Mouse (Mus musculus) heart, embryonic 14.5 days (tissue): ENCODE measurements around the gene Bbs9. TPM values are rescaled to one million over a fixed set of nuclear protein-coding genes. Genes with fewer than 3 reads are reported as not detected.

Experiments used
- ATAC-seq: fragments of 200-750 bp; cut with Nextera tagmentation; 2 replicates; pipeline ENCODE4 v1.8.0; 2017; ENCODE audit warnings: low read depth, moderate TSS enrichment; ENCODE audit not compliant: insufficient number of reproducible peaks, insufficient read depth, low FRiP score
- H3K27ac ChIP-seq, 2 experiments: fragments of 200-500 bp in 1 of 2; fragments of 300-500 bp in 1 of 2; sonication (generic) in 1 of 2; replicated peaks in 1 of 2; 2 replicates each; pipeline ENCODE4 v1.5.1; 2012 to 2014; ENCODE audit warnings: low read depth in 2 of 2, low read length in 2 of 2, control low read depth in 1 of 2, mild to moderate bottlenecking in 1 of 2, mixed read lengths in 1 of 2; ENCODE audit not compliant: control insufficient read depth in 1 of 2, insufficient read depth in 1 of 2
- H3K27me3 ChIP-seq: fragments of 300-500 bp; sonication (generic); 2 replicates; pipeline ENCODE4 v1.6.1; 2014; ENCODE audit warnings: mild to moderate bottlenecking, low read length, control low read depth; ENCODE audit not compliant: control insufficient read depth, insufficient read depth
- H3K36me3 ChIP-seq: fragments of 300-500 bp; sonication (generic); 2 replicates; pipeline ENCODE4 v1.6.1; 2014; ENCODE audit warnings: mild to moderate bottlenecking, control low read depth, low read length, mixed read lengths; ENCODE audit not compliant: control insufficient read depth, insufficient read depth
- H3K4me1 ChIP-seq, 2 experiments: fragments of 200-500 bp in 1 of 2; fragments of 300-500 bp in 1 of 2; sonication (generic) in 1 of 2; 2 replicates each; pipeline ENCODE4 v1.6.1; 2012 to 2014; ENCODE audit warnings: low read length in 2 of 2, control low read depth in 1 of 2, mixed read lengths in 1 of 2; ENCODE audit not compliant: control insufficient read depth in 2 of 2, insufficient read depth in 2 of 2
- H3K4me2 ChIP-seq: fragments of 300-500 bp; sonication (generic); 2 replicates; pipeline ENCODE4 v1.6.1; 2014; ENCODE audit warnings: mild to moderate bottlenecking, low read length
- H3K4me3 ChIP-seq, 2 experiments: fragments of 200-500 bp in 1 of 2; fragments of 300-500 bp in 1 of 2; sonication (generic) in 1 of 2; 2 replicates each; pipeline ENCODE4 v1.5.1; 2012 to 2014; ENCODE audit warnings: low read length in 2 of 2, mild to moderate bottlenecking in 2 of 2, control low read depth in 1 of 2, low read depth in 1 of 2, moderate library complexity in 1 of 2; ENCODE audit not compliant: control insufficient read depth in 1 of 2, insufficient read depth in 1 of 2
- H3K9ac ChIP-seq: fragments of 300-500 bp; sonication (generic); 2 replicates; pipeline ENCODE4 v1.6.1; 2014; ENCODE audit warnings: mild to moderate bottlenecking, low read length
- H3K9me3 ChIP-seq: fragments of 300-500 bp; sonication (generic); 2 replicates; pipeline ENCODE4 v1.6.1; 2016; ENCODE audit warnings: low read length, control low read depth; ENCODE audit not compliant: control insufficient read depth
- WGBS: fragments of 180-500 bp; shearing (Covaris S2); extraction: QIAGEN DNeasy Blood & Tissue Kit; methylation state at CpG from one replicate; pipeline ENCODE4 v1.1.7; 2014; 5-methylcytosine and 5-hydroxymethylcytosine counted together
- polyA plus RNA-seq: library from polyadenylated mRNA; unstranded; fragments of >200 nt; fragmentation: Nextera tagmentation; extraction: Ambion mirVana; gene quantifications from 2 replicates; pipeline ENCODE4 v1.2.1, GENCODE M21; 2014

Bbs9 gene
- polyA plus RNA-seq, 1 experiment from 2014 or later: 11.6 TPM

DNA sequence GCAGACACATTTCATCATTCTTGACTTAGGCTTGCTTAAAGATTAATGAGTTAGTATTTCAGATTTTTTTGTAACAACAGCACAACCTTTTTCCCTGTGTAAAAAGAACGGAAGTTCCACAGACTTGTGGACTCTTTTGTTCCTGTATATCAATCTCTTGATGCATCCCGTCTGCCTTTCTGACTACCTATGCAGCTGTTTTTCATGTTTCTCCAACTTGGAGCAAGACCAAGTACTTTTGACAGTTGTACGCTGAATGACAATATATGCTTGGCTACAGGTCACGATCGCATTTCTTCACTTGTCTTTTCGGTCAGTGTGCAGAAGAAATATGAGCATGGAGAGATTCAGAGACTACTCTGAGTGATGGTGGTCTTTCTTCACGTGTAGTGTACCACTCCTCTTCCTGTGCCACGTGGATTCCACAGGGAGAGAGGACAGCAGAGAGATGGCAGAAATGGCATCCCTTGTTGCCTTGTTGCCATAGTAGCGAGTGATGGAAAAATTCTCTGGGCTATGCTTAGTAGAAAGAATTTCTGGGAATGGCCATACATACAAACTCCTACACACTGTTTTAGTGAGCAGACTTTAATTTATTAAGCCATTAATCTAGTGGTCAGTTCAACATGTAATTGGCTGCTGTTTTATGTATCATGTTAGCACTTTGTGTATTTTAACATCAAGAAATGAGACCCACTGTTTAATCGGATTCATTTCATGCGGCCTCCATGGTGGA lies 88.3 kb downstream of the Bbs9 start:
- WGBS: 83% methylated on average over 11 of the region's 11 CpGs
- Histone ChIP-seq H3K4me1 (no peaks in the 10 kb centered on the region), H3K36me3 (no peaks in the 10 kb centered on the region), H3K4me3 (no peak overlapping the region), H3K4me2 (no peak overlapping the region), H3K9ac (no peak overlapping the region), H3K9me3 (no peaks in the 10 kb centered on the region), H3K27me3 (no peaks in the 10 kb centered on the region), H3K27ac (no peak overlapping the region)
- no peak for ATAC-seq

DNA sequence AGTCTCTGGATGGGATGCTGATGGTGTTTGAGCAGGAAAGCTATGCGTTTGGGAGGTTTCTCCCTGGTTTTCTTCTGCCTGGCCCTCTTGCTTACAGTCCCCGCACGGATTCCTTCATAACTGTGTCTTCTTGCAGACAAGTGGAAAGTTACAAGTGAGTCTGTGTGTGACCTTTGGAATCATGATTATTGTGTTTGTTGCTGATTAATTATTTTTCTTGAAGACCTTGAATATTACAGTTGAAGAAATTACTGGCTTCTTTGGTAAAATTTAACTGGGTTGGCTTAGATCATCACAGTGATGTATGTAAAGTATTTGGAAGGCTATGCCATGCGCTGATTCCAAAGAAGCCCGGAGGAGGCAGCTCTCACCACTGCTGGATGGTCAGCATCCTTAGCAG lies 92.2 kb downstream of the Bbs9 start:
- no peak overlapping the region for H3K4me3 ChIP-seq
- no peak overlapping the region for H3K4me2 ChIP-seq
- H3K36me3 ChIP-seq: no peaks in the 10 kb centered on the region
- no peaks in the 10 kb centered on the region for H3K9me3 ChIP-seq
- H3K4me1 ChIP-seq: no peaks in the 10 kb centered on the region
- ATAC-seq: no peak
- WGBS: 88% methylated on average over 5 of the region's 5 CpGs
- H3K27ac ChIP-seq: no peak overlapping the region
- no peak overlapping the region for H3K9ac ChIP-seq
- H3K27me3 ChIP-seq: no peaks in the 10 kb centered on the region

DNA sequence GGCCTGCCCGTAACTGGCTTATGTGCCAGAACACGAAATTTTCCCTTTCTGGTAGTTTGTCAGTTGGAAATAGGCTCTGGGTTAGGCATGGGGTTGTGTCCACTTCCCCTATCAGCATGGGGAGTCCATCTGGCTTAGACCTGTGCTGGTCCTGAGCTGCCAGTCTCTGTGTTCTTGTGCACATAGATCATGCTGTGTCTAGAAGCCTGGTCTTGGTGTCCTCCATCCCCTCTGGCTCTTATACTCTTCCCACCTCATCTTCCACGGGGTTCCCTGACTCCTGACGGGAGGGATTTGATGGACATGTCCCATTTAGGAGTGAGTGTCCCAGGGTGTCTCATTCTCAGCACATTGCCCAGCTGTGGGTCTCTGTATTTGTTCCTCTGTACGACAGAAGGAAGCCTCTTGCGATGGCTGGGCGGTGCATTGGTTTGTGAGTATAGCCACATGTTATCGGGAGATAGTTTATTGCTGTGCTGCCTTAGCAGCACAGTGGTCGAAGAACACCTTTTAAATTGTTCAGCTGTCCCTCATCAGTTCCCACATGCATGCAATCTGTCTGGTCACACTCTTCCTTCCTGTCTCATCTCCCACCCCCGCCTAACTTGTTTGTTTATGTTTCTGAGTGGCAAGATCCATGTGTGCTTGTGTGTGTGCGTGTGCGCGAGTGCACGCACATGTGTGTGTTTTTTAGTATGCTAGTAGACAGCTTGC lies 101.1 kb downstream of the Bbs9 start:
- H3K9me3 ChIP-seq: no peaks in the 10 kb centered on the region
- no peak for ATAC-seq
- H3K4me1 ChIP-seq: no peaks in the 10 kb centered on the region
- H3K36me3 ChIP-seq: no peaks in the 10 kb centered on the region
- no peaks in the 10 kb centered on the region for H3K27me3 ChIP-seq
- H3K9ac ChIP-seq: no peak overlapping the region
- H3K4me3 ChIP-seq: no peak overlapping the region
- no peak overlapping the region for H3K27ac ChIP-seq
- WGBS: 76% methylated on average over 14 of the region's 14 CpGs
- H3K4me2 ChIP-seq: no peak overlapping the region

DNA sequence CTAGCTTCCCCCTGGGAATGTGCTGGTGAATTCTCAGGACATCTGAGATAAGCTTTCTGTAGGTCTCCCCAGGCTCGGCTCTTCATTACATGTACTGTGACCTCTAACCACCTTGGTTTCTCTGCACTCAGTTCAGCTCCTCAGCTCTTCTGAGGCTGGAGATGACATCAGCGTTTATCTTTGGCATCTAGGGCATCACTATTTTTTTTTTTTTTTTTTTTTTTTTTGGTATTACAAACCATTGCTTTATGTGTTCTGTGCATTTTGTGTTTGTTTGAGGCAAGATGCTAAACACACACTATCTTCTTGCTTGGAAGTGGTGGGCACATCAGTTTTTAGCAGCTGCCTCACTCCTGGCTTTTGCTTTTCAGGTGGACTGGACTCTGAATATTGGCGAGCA lies 102.8 kb downstream of the Bbs9 start:
- Histone ChIP-seq H3K4me2 (no peak overlapping the region), H3K27ac (no peak overlapping the region), H3K9ac (no peak overlapping the region), H3K9me3 (no peaks in the 10 kb centered on the region), H3K4me1 (no peaks in the 10 kb centered on the region), H3K4me3 (no peak overlapping the region), H3K36me3 (no peaks in the 10 kb centered on the region), H3K27me3 (no peaks in the 10 kb centered on the region)
- ATAC-seq: no peak
- 58% methylated on average over 3 of the region's 3 CpGs for WGBS

DNA sequence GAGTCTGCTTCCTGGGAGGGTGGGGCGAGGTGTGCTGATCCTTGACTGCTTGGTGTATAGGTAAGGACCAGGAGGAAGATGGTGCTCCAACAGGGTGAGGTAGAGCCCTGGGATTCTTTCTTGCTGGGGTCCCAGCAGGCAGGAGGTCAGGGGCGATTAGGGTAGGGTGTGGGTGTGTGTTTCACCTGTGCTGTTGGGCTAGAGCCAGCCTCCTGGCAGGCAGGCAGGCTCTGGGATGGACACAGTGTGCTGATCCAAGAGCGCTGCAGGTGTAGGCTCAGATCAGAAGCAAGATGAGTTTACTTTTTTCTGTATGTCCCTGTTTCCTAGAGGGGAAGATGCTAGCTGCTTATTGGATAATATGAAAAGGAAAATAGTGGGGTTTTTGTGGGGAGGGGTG lies 108.7 kb downstream of the Bbs9 start:
- ATAC-seq: no peak
- no peak overlapping the region for H3K9ac ChIP-seq
- 76% methylated on average over 3 of the region's 3 CpGs for WGBS
- no peak overlapping the region for H3K4me2 ChIP-seq
- H3K4me1 ChIP-seq: no peaks in the 10 kb centered on the region
- H3K27ac ChIP-seq: no peak overlapping the region
- H3K4me3 ChIP-seq: no peak overlapping the region
- no peaks in the 10 kb centered on the region for H3K9me3 ChIP-seq
- no peaks in the 10 kb centered on the region for H3K36me3 ChIP-seq
- no peaks in the 10 kb centered on the region for H3K27me3 ChIP-seq

DNA sequence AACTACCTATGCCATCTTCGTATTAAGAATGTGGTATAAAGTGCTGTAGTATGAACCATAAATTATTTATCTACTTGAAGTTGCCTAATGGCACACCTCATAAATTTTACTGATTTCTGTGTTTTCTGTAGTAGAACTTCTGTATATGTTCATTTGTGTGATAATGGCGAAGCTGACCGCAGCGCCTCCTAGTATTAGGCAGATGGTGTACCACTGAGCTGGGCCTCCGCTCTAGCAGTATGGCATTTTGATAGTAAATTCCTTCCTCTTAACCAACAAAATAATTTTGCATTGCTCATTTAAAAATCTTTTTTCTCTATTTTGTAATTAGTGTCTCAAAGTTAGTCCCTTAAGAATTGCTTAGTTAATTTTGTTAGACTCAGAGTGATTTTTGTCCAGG lies 117.5 kb downstream of the Bbs9 start:
- H3K9me3 ChIP-seq: no peaks in the 10 kb centered on the region
- H3K9ac ChIP-seq: no peak overlapping the region
- ATAC-seq: no peak
- no peak overlapping the region for H3K4me3 ChIP-seq
- H3K27ac ChIP-seq: no peak overlapping the region
- no peaks in the 10 kb centered on the region for H3K27me3 ChIP-seq
- no peaks in the 10 kb centered on the region for H3K4me1 ChIP-seq
- H3K36me3 ChIP-seq: no peaks in the 10 kb centered on the region
- WGBS: 95% methylated on average over 5 of the region's 5 CpGs
- no peak overlapping the region for H3K4me2 ChIP-seq

DNA sequence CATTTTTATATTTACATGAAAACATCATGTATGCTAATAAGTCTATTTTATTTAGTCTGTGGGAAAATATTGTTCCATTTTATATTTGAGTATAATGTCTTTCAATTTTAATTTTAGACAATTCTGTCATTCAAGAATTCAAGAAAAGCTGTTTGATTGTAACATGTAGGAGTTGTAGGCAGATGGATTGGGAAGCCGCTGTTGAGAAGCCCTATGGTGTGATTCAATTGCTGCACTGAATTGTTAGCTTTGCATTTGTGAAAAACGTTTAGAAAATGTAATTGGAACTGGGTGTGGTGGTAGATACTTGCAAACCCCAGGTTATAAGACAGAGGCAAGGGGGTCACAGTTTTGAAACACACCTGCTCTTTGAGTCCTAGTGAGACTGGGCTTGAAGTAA lies 121.1 kb downstream of the Bbs9 start:
- no peak for ATAC-seq
- Histone ChIP-seq H3K9me3 (no peaks in the 10 kb centered on the region), H3K9ac (no peak overlapping the region), H3K4me2 (no peak overlapping the region), H3K4me1 (no peaks in the 10 kb centered on the region), H3K27me3 (no peaks in the 10 kb centered on the region), H3K27ac (no peak overlapping the region), H3K36me3 (no peaks in the 10 kb centered on the region), H3K4me3 (no peak overlapping the region)
- WGBS: 50% methylated on average over 2 of the region's 2 CpGs
